Mouse (Mus musculus): Measurements from ENCODE around the gene Abcb1a.

DNA sequence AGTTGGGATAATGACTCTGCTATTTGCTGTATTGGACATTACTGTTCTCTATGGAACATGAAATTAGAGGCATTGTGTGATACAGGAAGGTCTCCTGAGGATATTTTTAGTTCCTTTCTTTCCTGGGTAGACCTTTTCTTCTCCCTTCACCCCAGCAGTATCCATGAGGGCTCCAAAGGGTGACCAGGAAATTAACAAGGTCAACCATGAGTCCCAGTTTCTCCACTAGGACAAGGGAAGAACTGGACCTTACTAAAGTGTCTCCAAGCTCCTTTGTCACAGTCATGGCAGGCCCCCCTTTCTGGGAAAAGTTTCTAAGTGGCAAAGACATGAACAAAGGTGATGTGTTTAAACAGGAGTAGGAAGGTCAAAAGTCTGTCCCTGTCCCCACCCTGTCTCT, 72.8 kb downstream of the Abcb1a start:
- no peak for TF ChIP-seq GATA1 (IDR thresholded peaks at IDR 0.05; ENCODE audit: low read length)
- no peak for TF ChIP-seq TAL1 (IDR thresholded peaks at IDR 0.05; ENCODE audit: low read length)
